Mouse (Mus musculus) hindbrain, embryonic 14.5 days (tissue): ENCODE measurements around the gene Ssc4d. TPM values are rescaled to one million over a fixed set of nuclear protein-coding genes. Genes with fewer than 3 reads are reported as not detected.

Experiments used
- ATAC-seq: fragments of 200-750 bp; cut with Nextera tagmentation; 2 replicates; pipeline ENCODE4 v1.8.0; 2017; ENCODE audit warnings: moderate number of reproducible peaks, mild to moderate bottlenecking, moderate TSS enrichment, moderate library complexity; ENCODE audit not compliant: low FRiP score
- DNase-seq: peaks from one replicate; pipeline ENCODE4 v3.0.0-alpha.2; 2015; ENCODE audit warnings: low spot score
- H3K27ac ChIP-seq: fragments of 300-500 bp; sonication (generic); 2 replicates; pipeline ENCODE4 v1.5.1; 2014; ENCODE audit warnings: mild to moderate bottlenecking, moderate library complexity
- H3K27me3 ChIP-seq: fragments of 300-500 bp; sonication (generic); 2 replicates; pipeline ENCODE4 v1.6.1; 2014; ENCODE audit warnings: mild to moderate bottlenecking, low read length, mixed read lengths; ENCODE audit not compliant: control insufficient read depth, insufficient read depth
- H3K36me3 ChIP-seq: fragments of 300-500 bp; sonication (generic); replicated peaks from 2 replicates; pipeline ENCODE4 v1.6.1; 2014; ENCODE audit not compliant: control insufficient read depth, insufficient read depth
- H3K4me1 ChIP-seq: fragments of 300-500 bp; sonication (generic); replicated peaks from 2 replicates; pipeline ENCODE4 v1.6.1; 2014; ENCODE audit warnings: antibody characterized with exemption, low read length, mixed read lengths; ENCODE audit not compliant: control insufficient read depth, insufficient read depth
- H3K4me2 ChIP-seq: fragments of 300-500 bp; sonication (generic); replicated peaks from 2 replicates; pipeline ENCODE4 v1.6.1; 2014; ENCODE audit warnings: mild to moderate bottlenecking, moderate library complexity
- H3K4me3 ChIP-seq: fragments of 300-500 bp; sonication (generic); replicated peaks from 2 replicates; pipeline ENCODE4 v1.5.1; 2014; ENCODE audit warnings: mild to moderate bottlenecking, low read length
- H3K9ac ChIP-seq: fragments of 300-500 bp; sonication (generic); 2 replicates; pipeline ENCODE4 v1.6.1; 2014
- H3K9me3 ChIP-seq: fragments of 300-500 bp; sonication (generic); 2 replicates; pipeline ENCODE4 v1.6.1; 2016; ENCODE audit warnings: low read length; ENCODE audit not compliant: control insufficient read depth
- WGBS: fragments of 180-500 bp; shearing (Covaris S2); extraction: QIAGEN DNeasy Blood & Tissue Kit; methylation state at CpG from one replicate; pipeline ENCODE4 v1.1.7; 2014; 5-methylcytosine and 5-hydroxymethylcytosine counted together
- polyA plus RNA-seq: library from polyadenylated mRNA; unstranded; fragments of >200 nt; fragmentation: Nextera tagmentation; extraction: Ambion mirVana; gene quantifications from 2 replicates; pipeline ENCODE4 v1.2.1, GENCODE M21; 2014

The Ssc4d gene
- 1.5 TPM in 2 replicates for polyA plus RNA-seq

- WGBS, result 37% methylated on average over 9 of the region's 9 CpGs
- no peak within 1 kb of the TSS for H3K4me3 ChIP-seq
- no peak for ATAC-seq
- H3K9me3 ChIP-seq, result no peaks in the 10 kb centered on the region
- no peak within 1 kb of the TSS for H3K9ac ChIP-seq
- no peaks in the 10 kb centered on the region for H3K4me1 ChIP-seq
- H3K27me3 ChIP-seq, result no peaks in the 10 kb centered on the region
- H3K36me3 ChIP-seq, result no peaks in the 10 kb centered on the region
- DNase-seq, result no peak
- no peak within 1 kb of the TSS for H3K27ac ChIP-seq
- H3K4me2 ChIP-seq, result no peak within 1 kb of the TSS
These were observed at the start of gene Ssc4d for GRCm38 (mm10) chr5:135974365-135974764. Gene Ssc4d (minus strand): TSS chr5:135974531.

GRCm38 (mm10) chr5:136019907-136020306 lies 45.6 kb upstream of the Ssc4d start:
- Histone ChIP-seq H3K27me3 (no peaks in the 10 kb centered on the region), H3K4me1 (no peaks in the 10 kb centered on the region; the same call in 1 of the 2 replicates), H3K9ac (no peak overlapping the region), H3K27ac (no peak overlapping the region), H3K4me2 (no peak overlapping the region), H3K36me3 (peaks cover 5% of the 10 kb centered on the region; the same call in 1 of the 2 replicates), H3K9me3 (no peaks in the 10 kb centered on the region), H3K4me3 (no peak overlapping the region)
- DNase-seq, result no peak
- ATAC-seq, result no peak
- WGBS, result 16% methylated on average over 1 of the region's 1 CpGs

GRCm38 (mm10) chr5:136018726-136019125 lies 44.4 kb upstream of the Ssc4d start:
- Histone ChIP-seq H3K4me1 (no peaks in the 10 kb centered on the region; the same call in 1 of the 2 replicates), H3K36me3 (peaks cover 6% of the 10 kb centered on the region; the same call in 1 of the 2 replicates), H3K4me2 (no peak overlapping the region), H3K27me3 (no peaks in the 10 kb centered on the region), H3K27ac (no peak overlapping the region), H3K4me3 (no peak overlapping the region), H3K9me3 (no peaks in the 10 kb centered on the region), H3K9ac (no peak overlapping the region)
- ATAC-seq, result no peak
- no peak for DNase-seq
- WGBS, result 88% methylated on average over 2 of the region's 2 CpGs

- ATAC-seq (no peak), DNase-seq (no peak)
- H3K9ac ChIP-seq, result no peak overlapping the region
- no peak overlapping the region for H3K4me2 ChIP-seq
- no peak overlapping the region for H3K4me3 ChIP-seq
- WGBS, result 86% methylated on average over 6 of the region's 6 CpGs
- H3K4me1 ChIP-seq, result no peaks in the 10 kb centered on the region; the same call in 1 of the 2 replicates
- peaks cover 20% of the 10 kb centered on the region for H3K36me3 ChIP-seq
- H3K27ac ChIP-seq, result no peak overlapping the region
- no peaks in the 10 kb centered on the region for H3K9me3 ChIP-seq
- H3K27me3 ChIP-seq, result no peaks in the 10 kb centered on the region
These were observed 42.9 kb upstream of the Ssc4d start for GRCm38 (mm10) chr5:136017262-136017661.

GRCm38 (mm10) chr5:136016014-136016876 lies 41.9 kb upstream of the Ssc4d start:
- ATAC-seq (no peak), DNase-seq (peak; percentile 30)
- no peak overlapping the region for H3K4me2 ChIP-seq
- no peak overlapping the region for H3K9ac ChIP-seq
- no peak overlapping the region for H3K4me3 ChIP-seq
- H3K36me3 ChIP-seq, result peaks cover 30% of the 10 kb centered on the region
- no peak overlapping the region for H3K27ac ChIP-seq
- WGBS, result 71% methylated on average over 10 of the region's 10 CpGs
- H3K4me1 ChIP-seq, result no peaks in the 10 kb centered on the region; the same call in 1 of the 2 replicates
- no peaks in the 10 kb centered on the region for H3K9me3 ChIP-seq
- no peaks in the 10 kb centered on the region for H3K27me3 ChIP-seq

- 67% methylated on average over 10 of the region's 10 CpGs for WGBS
- H3K9ac ChIP-seq, result no peak overlapping the region
- no peak overlapping the region for H3K4me2 ChIP-seq
- H3K27ac ChIP-seq, result no peak overlapping the region
- H3K27me3 ChIP-seq, result no peaks in the 10 kb centered on the region
- no peak overlapping the region for H3K4me3 ChIP-seq
- no peaks in the 10 kb centered on the region; the same call in 1 of the 2 replicates for H3K4me1 ChIP-seq
- no peaks in the 10 kb centered on the region for H3K9me3 ChIP-seq
- H3K36me3 ChIP-seq, result peaks cover 36% of the 10 kb centered on the region
- ATAC-seq (no peak), DNase-seq (no peak)
These were observed 41.3 kb upstream of the Ssc4d start for GRCm38 (mm10) chr5:136015586-136015985.

- Histone ChIP-seq H3K36me3 (peaks cover 43% of the 10 kb centered on the region), H3K27me3 (no peaks in the 10 kb centered on the region), H3K9me3 (no peaks in the 10 kb centered on the region), H3K4me1 (no peaks in the 10 kb centered on the region; the same call in 1 of the 2 replicates), H3K4me3 (no peak overlapping the region), H3K4me2 (no peak overlapping the region), H3K9ac (no peak overlapping the region), H3K27ac (no peak overlapping the region)
- WGBS, result 90% methylated on average over 10 of the region's 10 CpGs
- no peak for DNase-seq
- ATAC-seq, result no peak
These were observed 40.5 kb upstream of the Ssc4d start for GRCm38 (mm10) chr5:136014877-136015276.

- no peak for DNase-seq
- Histone ChIP-seq H3K27ac (no peak overlapping the region), H3K27me3 (no peaks in the 10 kb centered on the region), H3K9ac (no peak overlapping the region), H3K4me1 (no peaks in the 10 kb centered on the region), H3K4me3 (no peak overlapping the region), H3K4me2 (no peak overlapping the region), H3K9me3 (no peaks in the 10 kb centered on the region), H3K36me3 (peaks cover 34% of the 10 kb centered on the region)
- WGBS, result 84% methylated on average over 7 of the region's 7 CpGs
- no peak for ATAC-seq
These were observed 33.4 kb upstream of the Ssc4d start for GRCm38 (mm10) chr5:136007745-136008144.

- Histone ChIP-seq H3K9ac (no peak overlapping the region), H3K27me3 (no peaks in the 10 kb centered on the region)
- WGBS, result 88% methylated on average over 4 of the region's 4 CpGs
These were observed 30.2 kb upstream of the Ssc4d start for GRCm38 (mm10) chr5:136004537-136004936.

More at GRCm38 (mm10) chr5:136004537-136004936, 30.2 kb upstream of the Ssc4d start:
- DNase-seq (no peak), ATAC-seq (no peak)
- Histone ChIP-seq H3K9me3 (no peaks in the 10 kb centered on the region), H3K4me3 (no peak overlapping the region), H3K27ac (no peak overlapping the region), H3K4me2 (no peak overlapping the region), H3K36me3 (peaks cover 13% of the 10 kb centered on the region; the same call in 1 of the 2 replicates), H3K4me1 (no peaks in the 10 kb centered on the region)
